Mouse (Mus musculus) heart, adult 2 months (tissue): ENCODE measurements around the gene Mrps10. TPM values are rescaled to one million over a fixed set of nuclear protein-coding genes. Genes with fewer than 3 reads are reported as not detected.
A peak's percentile ranks its signal among the peaks of the same experiment; 100 is the strongest.
"Not testable (repeated sequence)": the region's sequence is repeated elsewhere in the genome, so short reads cannot be mapped to it uniquely, and the experiment has no call there.

Experiments
- DNase-seq, 2 experiments: peaks; one replicate each; pipeline ENCODE4 v3.0.0; 2021
- H3K27ac ChIP-seq: fragments of 200-600 bp; 2 replicates; pipeline ENCODE4 v1.8.1; 2022
- H3K27me3 ChIP-seq: fragments of 200-500 bp; 2 replicates; pipeline ENCODE4 v1.6.1; 2012; ENCODE audit warnings: mild to moderate bottlenecking, low read length, inconsistent platforms, mixed read lengths; ENCODE audit not compliant: control insufficient read depth, insufficient read depth
- H3K36me3 ChIP-seq: fragments of 200-500 bp; 2 replicates; pipeline ENCODE4 v1.6.1; 2012; ENCODE audit warnings: low read length, inconsistent platforms; ENCODE audit not compliant: control insufficient read depth, insufficient read depth
- H3K4me1 ChIP-seq: fragments of 200-500 bp; 2 replicates; pipeline ENCODE4 v1.6.1; 2011; ENCODE audit warnings: low read length; ENCODE audit not compliant: control insufficient read depth, insufficient read depth
- H3K4me3 ChIP-seq: fragments of 200-600 bp; 2 replicates; pipeline ENCODE4 v1.8.1; 2022
- H3K79me2 ChIP-seq: fragments of 200-500 bp; replicated peaks from 2 replicates; pipeline ENCODE4 v1.6.1; 2012; ENCODE audit warnings: mild to moderate bottlenecking, inconsistent platforms, low read length, moderate library complexity, mixed read lengths; ENCODE audit not compliant: control insufficient read depth, insufficient read depth
- H3K9ac ChIP-seq: fragments of 200-500 bp; 2 replicates; pipeline ENCODE4 v1.6.1; 2012; ENCODE audit warnings: low read depth, mild to moderate bottlenecking, control low read depth, inconsistent platforms, low read length, mixed read lengths
- CTCF ChIP-seq: fragments of 200-600 bp; IDR thresholded peaks from 2 replicates; pipeline ENCODE4 v1.8.1; 2022; ENCODE audit warnings: antibody characterized with exemption, mild to moderate bottlenecking, moderate library complexity
- EP300 ChIP-seq: fragments of 200-500 bp; IDR thresholded peaks from 2 replicates; pipeline ENCODE4 v1.6.1; 2011; ENCODE audit warnings: low read depth, low read length, control low read depth; ENCODE audit not compliant: insufficient read depth
- POLR2A ChIP-seq: fragments of 200-500 bp; IDR thresholded peaks from 2 replicates; pipeline ENCODE4 v1.6.1; 2011; ENCODE audit warnings: mild to moderate bottlenecking, low read depth, low read length, control low read depth; ENCODE audit not compliant: insufficient read depth
- WGBS: fragments of 180-500 bp; shearing (Covaris S2); methylation state at CpG from one replicate; pipeline ENCODE4 v1.1.7; 2018; 5-methylcytosine and 5-hydroxymethylcytosine counted together
- intact Hi-C: fragments of 180-260 bp; cut with DNase I; formaldehyde crosslinking; loops from one replicate; pipeline ENCODE4 v1.15.1; 2025
- polyA plus RNA-seq: library from polyadenylated mRNA; depleted of rRNA; stranded (reverse); fragments of >200 nt; gene quantifications from 2 replicates; pipeline ENCODE4 v1.2.3, GENCODE M21; 2012
- total RNA-seq, 2 experiments: library from RNA; stranded (reverse); gene quantifications; 2 replicates each; pipeline ENCODE4 v1.2.3; 2021

Mrps10 gene
- total and polyA plus RNA-seq, 3 experiments, result 18.2 to 22.5 (median 19.9) TPM

DNA sequence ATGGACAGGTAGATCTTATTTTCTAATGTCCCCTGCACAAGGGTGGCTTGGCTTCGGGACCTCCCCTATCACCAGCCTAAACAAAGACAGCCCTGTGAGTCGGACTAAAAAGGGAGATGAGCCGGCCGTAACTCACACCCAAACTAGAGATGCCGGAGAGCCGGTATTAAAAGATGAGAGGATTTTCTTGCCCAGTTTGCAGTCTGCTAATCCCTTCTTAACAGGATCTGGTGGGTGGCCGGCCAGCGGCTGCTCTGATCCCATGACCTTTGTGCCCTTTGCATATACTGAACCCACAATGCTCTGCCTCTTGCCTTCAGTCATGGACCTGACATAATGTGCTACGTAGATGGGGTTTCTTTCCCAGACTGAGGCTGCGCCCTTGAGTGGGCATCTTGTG lies 31.8 kb downstream of the Mrps10 start, which contains the start of gene Guca1a:
Gene Guca1a, minus strand, starts transcription at position 134 of the 400 bp plus-strand sequence.
- intact Hi-C loops, result no loop called here
- 58% methylated on average over 10 of the region's 10 CpGs for WGBS
- H3K27ac ChIP-seq, result no peak within 1 kb of the TSS
- TF ChIP-seq POLR2A (no peak), EP300 (no peak), CTCF (no peak)
- H3K79me2 ChIP-seq, result no peaks in the 10 kb centered on the region
- peaks cover under 1% of the 10 kb centered on the region; the same call in 1 of the 2 replicates for H3K4me1 ChIP-seq
- H3K4me3 ChIP-seq, result no peak within 1 kb of the TSS
- H3K9ac ChIP-seq, result no peak within 1 kb of the TSS
- H3K27me3 ChIP-seq, result peaks cover 4% of the 10 kb centered on the region
- no peak for DNase-seq
- no peaks in the 10 kb centered on the region for H3K36me3 ChIP-seq

DNA sequence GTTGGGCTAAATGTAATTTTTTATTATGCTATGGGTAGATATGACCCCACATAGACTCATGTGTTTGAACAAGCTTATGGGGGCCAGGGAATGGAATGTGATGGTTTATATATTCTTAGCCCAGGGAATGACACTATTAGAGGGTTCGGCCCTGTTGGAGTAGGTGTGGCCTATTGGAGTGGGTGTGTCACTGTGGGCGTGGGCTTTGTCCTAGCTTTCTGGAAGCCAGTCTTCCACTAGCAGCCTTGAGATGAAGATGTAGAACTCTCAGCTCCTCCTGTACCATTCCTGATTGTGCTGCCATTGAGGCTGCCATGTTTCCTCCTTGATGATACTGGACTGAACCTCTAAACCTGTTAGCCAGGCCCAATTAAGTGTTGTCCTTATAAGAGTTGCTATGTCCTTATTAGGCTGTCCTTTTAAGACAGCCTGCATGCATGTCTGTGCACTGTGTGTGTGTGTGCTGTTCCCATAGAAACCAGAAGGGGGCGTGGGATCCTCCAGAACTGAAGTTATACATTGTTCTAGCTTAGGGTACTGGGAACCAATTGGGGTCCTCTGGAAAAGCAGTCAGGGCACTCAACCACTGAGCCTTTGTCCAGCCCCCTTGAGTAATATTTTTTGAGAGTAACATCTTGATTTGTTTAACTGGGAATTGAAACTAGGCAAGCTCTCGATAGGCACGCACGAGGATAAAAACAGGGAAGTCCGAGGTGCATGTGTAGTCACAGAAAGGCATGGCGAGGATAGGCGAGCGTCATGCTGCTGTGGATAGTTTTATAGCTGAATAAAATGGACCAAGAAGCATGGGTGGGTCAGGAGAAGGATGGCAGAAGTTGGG lies 39.2 kb downstream of the Mrps10 start:
- H3K4me3 ChIP-seq, result no peak overlapping the region
- no peak overlapping the region for H3K9ac ChIP-seq
- 59% methylated on average over 10 of the region's 10 CpGs for WGBS
- H3K36me3 ChIP-seq, result no peaks in the 10 kb centered on the region
- no peak for DNase-seq
- no peak overlapping the region for H3K27ac ChIP-seq
- no peak for TF ChIP-seq POLR2A
- TF ChIP-seq CTCF, result no peak
- no peak for TF ChIP-seq EP300
- no peaks in the 10 kb centered on the region for H3K79me2 ChIP-seq
- intact Hi-C loops, result loop anchor here (5.0 kb wide), 1 partner anchor 74 kb away; no protein-coding TSS in a partner anchor
- H3K4me1 ChIP-seq, result no peaks in the 10 kb centered on the region
- H3K27me3 ChIP-seq, result peaks cover 5% of the 10 kb centered on the region

DNA sequence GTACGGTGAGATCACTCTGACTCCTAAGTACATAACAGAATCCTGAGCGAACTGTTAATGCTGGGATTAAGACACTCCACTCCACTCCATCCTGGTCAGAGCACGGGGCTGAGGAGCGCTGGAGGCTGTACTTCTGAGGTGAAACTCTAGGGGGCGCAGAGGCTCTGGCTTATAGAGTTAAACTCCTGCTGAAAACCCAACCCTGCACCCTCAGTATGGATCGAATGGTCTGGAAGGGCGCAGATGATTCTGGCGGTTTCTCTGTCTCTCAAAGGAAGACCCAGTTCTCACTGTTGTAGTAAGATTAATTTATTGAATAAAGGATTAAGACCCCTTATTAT lies 39.8 kb downstream of the Mrps10 start:
- no peaks in the 10 kb centered on the region for H3K4me1 ChIP-seq
- 18% methylated on average over 8 of the region's 8 CpGs for WGBS
- peaks cover 5% of the 10 kb centered on the region for H3K27me3 ChIP-seq
- intact Hi-C loops, result loop anchor here (5.0 kb wide), 1 partner anchor 74 kb away; no protein-coding TSS in a partner anchor
- H3K27ac ChIP-seq, result no peak overlapping the region
- no peaks in the 10 kb centered on the region for H3K79me2 ChIP-seq
- no peak overlapping the region for H3K9ac ChIP-seq
- peak; percentile 82 for TF ChIP-seq CTCF
- TF ChIP-seq EP300, result no peak
- TF ChIP-seq POLR2A, result no peak
- no peaks in the 10 kb centered on the region for H3K36me3 ChIP-seq
- no peak overlapping the region for H3K4me3 ChIP-seq
- DNase-seq, result peak; percentile 35 to 70

DNA sequence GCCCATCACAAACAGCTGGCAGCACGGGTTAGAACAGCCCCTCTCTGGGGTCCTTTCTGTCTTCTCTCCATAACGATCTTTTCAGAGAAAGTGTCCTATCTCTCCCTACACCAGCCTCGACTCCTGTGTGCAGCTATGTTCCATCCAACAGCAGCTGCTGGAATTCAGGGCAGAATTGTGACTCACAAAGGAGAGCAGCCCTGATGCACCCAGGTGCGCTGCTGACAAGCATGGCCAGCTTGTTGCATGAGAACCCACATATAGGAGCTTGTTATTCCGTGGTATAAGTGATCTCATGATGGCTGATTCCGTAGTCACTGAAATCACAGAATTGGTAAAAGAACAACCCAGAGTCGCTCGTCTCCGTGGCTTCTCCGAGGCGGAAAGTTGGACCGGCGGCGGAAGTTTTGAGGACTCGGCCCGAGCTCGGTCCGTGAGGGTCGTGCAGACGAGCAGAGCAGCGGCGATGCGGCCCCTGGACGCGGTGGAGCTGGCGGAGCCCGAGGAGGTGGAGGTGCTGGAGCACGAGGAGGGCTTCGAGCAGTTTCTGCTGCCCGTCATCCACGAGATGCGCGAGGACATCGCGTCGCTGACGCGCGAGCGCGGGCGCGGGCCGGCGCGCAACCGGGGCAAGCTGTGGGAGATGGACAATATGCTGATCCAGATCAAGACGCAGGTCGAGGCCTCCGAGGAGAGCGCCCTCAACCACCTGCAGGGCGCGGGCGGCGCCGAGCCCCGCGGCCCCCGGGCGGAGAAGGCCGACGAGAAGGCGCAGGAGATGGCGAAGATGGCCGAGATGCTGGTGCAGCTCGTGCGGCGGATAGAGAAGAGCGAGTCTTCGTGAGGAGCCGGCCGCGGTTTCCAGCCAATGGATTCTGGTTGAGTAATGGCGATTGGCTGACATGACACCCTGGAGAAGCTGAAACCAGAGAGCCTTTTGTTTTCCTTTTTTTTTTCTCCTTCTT lies 41.5 kb downstream of the Mrps10 start:
- not testable (repeated sequence) for H3K27me3 ChIP-seq, H3K36me3 ChIP-seq, H3K9ac ChIP-seq, H3K4me3 ChIP-seq, H3K27ac ChIP-seq, H3K79me2 ChIP-seq, H3K4me1 ChIP-seq
- DNase-seq, result peak; percentile 40 to 62
- intact Hi-C loops, result loop anchor here (5.0 kb wide), 1 partner anchor 72 kb away; no protein-coding TSS in a partner anchor
- 3% methylated on average over 74 of the region's 74 CpGs for WGBS

DNA sequence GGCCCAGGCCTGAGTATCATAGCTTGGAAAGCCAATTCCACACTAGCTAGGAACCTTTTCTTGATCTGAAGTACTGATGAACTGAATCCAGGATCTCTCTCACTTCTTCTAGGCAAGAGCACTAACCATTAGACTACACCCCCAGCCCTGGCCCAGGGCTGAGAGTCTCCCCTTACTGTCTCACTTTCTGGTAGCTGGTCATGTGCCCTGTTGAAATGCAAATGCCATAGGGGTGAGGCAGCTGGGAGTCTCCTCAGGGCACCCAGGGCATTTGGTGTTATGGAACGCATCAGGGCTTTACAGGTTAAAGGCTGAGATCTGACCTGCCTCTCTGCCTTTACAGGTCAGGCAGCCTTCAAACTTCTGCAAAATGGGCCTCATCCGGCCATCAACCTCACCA lies 51.5 kb downstream of the Mrps10 start:
- Histone ChIP-seq H3K27ac (no peak overlapping the region), H3K4me3 (no peak overlapping the region), H3K4me1 (no peaks in the 10 kb centered on the region), H3K9ac (no peak overlapping the region), H3K27me3 (0 out of 2 replicates have a peak, but pooled peaks cover 1% of the 10 kb centered on the region), H3K36me3 (no peaks in the 10 kb centered on the region), H3K79me2 (no peaks in the 10 kb centered on the region)
- no peak for TF ChIP-seq EP300
- TF ChIP-seq CTCF, result no peak
- WGBS, result 75% methylated on average over 2 of the region's 2 CpGs
- intact Hi-C loops, result no loop called here
- DNase-seq, result no peak

DNA sequence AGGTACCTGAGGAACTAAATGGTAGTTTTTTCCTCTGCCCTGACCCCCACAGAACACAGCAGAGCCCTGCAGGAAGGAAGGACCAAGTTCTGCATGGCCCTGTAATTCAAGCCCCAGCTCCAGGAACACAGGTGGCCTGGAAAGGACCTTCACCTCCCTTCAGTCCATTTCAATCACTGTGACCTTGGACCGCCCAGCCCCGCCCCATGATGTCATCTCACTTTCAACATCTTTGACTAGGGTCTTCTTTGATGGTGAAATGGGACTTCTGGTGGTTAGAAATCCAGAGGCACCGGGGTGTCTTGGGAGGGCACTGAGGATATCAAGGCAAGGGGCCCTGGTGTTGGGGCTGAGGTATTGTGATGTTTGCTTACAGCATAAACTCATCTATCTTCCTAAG lies 52.9 kb downstream of the Mrps10 start:
- Histone ChIP-seq H3K27me3 (no peaks in the 10 kb centered on the region), H3K79me2 (no peaks in the 10 kb centered on the region), H3K4me3 (no peak overlapping the region), H3K27ac (no peak overlapping the region), H3K4me1 (no peaks in the 10 kb centered on the region), H3K36me3 (no peaks in the 10 kb centered on the region), H3K9ac (no peak overlapping the region)
- intact Hi-C loops, result no loop called here
- WGBS, result 71% methylated on average over 3 of the region's 3 CpGs
- no peak for TF ChIP-seq EP300
- TF ChIP-seq CTCF, result no peak
- TF ChIP-seq POLR2A, result no peak
- no peak for DNase-seq

DNA sequence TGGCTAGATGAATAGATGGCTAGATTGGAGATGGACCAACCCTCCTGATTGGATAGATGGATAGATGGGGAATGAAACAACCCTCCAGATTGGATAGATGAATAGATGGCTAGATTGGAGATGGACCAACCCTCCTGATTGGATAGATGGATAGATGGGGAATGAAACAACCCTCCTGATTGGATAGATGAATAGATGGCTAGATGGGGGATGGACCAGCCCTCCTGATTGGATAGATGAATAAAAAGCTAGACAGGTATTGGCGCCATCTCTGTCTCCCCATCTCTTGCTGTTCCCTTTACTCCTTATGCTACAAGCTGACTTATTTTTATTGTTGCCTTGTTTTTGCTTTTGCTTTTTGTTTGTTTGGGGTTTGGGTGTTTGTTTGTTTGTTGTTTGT lies 53.9 kb downstream of the Mrps10 start:
- H3K79me2 ChIP-seq, H3K4me1 ChIP-seq, H3K27ac ChIP-seq, H3K27me3 ChIP-seq, H3K9ac ChIP-seq, intact Hi-C loops, H3K4me3 ChIP-seq, H3K36me3 ChIP-seq, DNase-seq: not testable (repeated sequence)
- 96% methylated on average over 1 of the region's 1 CpGs for WGBS
